Mouse (Mus musculus) embryonic fibroblast, embryonic 13.5 days (primary cell): ENCODE measurements at regions not wholly inside any gene's neighbourhood (a gene's known extent, or its start where the extent isn't known, plus 50 kb on each side); places are given as distances from the start of the nearest gene placed in this dataset.

Source experiments
- CTCF ChIP-seq: IDR thresholded peaks from 2 replicates; pipeline ENCODE4 v1.5.1; 2011; ENCODE audit warnings: mild to moderate bottlenecking, control low read depth, low read length, moderate library complexity, borderline replicate concordance; ENCODE audit not compliant: insufficient read depth
- POLR2A ChIP-seq: IDR thresholded peaks from 2 replicates; pipeline ENCODE4 v1.6.1; 2011; ENCODE audit warnings: low read depth, mild to moderate bottlenecking, control low read depth, low read length, moderate library complexity

- TF ChIP-seq CTCF (no peak), POLR2A (no peak)
Measured at GRCm38 (mm10) chr3:119949620-119950019, 165.4 kb upstream of the Ptbp2 start.
